In the genomic region with DNA sequence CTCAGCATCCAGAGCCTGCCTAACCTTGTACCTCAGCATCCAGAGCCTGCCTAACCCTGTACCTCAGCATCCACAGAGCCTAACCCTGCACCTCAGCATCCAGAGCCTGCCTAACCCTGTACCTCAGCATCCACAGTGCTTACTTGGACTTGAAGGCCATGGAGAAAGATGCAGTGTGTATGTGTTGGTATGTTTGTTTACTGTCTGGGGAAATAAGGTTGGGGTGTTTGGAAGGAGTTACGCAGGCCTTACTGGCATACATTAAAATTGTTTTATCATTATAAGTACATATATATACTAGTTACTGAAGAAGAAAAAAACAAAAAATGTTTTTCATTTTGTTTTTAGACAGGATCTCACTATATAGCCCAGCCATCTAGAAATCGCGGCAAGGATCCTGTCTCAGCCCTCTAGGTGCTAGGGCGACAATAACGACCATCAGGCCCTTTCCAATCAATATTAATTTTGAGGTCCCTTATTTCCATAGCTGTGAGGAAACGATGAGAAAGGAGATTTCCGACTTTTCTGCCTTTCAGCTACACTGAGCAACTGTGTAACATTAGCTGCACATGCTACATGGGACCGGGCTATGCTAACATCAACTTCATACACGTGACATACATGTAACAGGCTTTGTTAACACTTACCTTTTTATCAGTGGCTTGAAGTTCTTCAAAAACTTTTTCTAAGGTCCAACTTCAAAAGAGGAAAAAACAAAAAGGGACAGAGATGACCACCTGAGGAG, we compare ENCODE assay signal across 35 mouse cellular contexts.
"Had no signal": no experiment of that assay in that cellular context is flagged by ENCODE, and none has a peak within 500 bp of the region (broad histone marks: within the 10 kb centered on the region; RNA-seq: fewer than 3 reads in every experiment).

No protein-coding gene starts in this region.

- H3K27me3 ChIP-seq: heart, embryonic 12.5 days; heart, embryonic 13.5 days; heart, embryonic 15.5 days; hindbrain, embryonic 12.5 days; hindbrain, embryonic 13.5 days; hindbrain, embryonic 15.5 days; intestine, embryonic 15.5 days; kidney, embryonic 15.5 days had no signal

- H3K9me3 ChIP-seq: heart, embryonic 12.5 days; heart, embryonic 13.5 days; heart, embryonic 15.5 days; hindbrain, embryonic 10.5 days; hindbrain, embryonic 12.5 days; hindbrain, embryonic 13.5 days; hindbrain, embryonic 15.5 days; intestine, embryonic 15.5 days; kidney, embryonic 15.5 days had no signal

- ATAC-seq: hindbrain, embryonic 16.5 days; hindbrain, postnatal 0 days; inflammation-experienced regulatory T-cells, adult 6 months; intestine, embryonic 15.5 days; intestine, embryonic 16.5 days; intestine, postnatal 0 days had no signal

- H3K4me2 ChIP-seq: heart, embryonic 11.5 days; heart, embryonic 12.5 days; heart, embryonic 13.5 days; heart, embryonic 15.5 days; hindbrain, embryonic 12.5 days; hindbrain, embryonic 13.5 days; hindbrain, embryonic 14.5 days; hindbrain, embryonic 15.5 days; intestine, embryonic 15.5 days; kidney, embryonic 15.5 days had no signal

- H3K4me1 ChIP-seq: heart, embryonic 12.5 days; heart, embryonic 13.5 days; heart, embryonic 15.5 days; hindbrain, embryonic 10.5 days; hindbrain, embryonic 12.5 days; hindbrain, embryonic 13.5 days; hindbrain, embryonic 15.5 days; intestine, embryonic 15.5 days; kidney, embryonic 15.5 days had no signal

- H3K27ac ChIP-seq: heart, embryonic 13.5 days; heart, embryonic 15.5 days; hindbrain, embryonic 10.5 days; hindbrain, embryonic 12.5 days; hindbrain, embryonic 13.5 days; hindbrain, embryonic 14.5 days; hindbrain, embryonic 15.5 days; hindbrain, postnatal 0 days; intestine, embryonic 15.5 days; kidney, embryonic 15.5 days; kidney, postnatal 0 days; layer of hippocampus, adult 2 months; left cerebral cortex, adult 2 months had no signal

- H3K4me3 ChIP-seq: heart, embryonic 12.5 days; heart, embryonic 13.5 days; heart, embryonic 15.5 days; hindbrain, embryonic 10.5 days; hindbrain, embryonic 12.5 days; hindbrain, embryonic 13.5 days; hindbrain, embryonic 15.5 days; intestine, embryonic 15.5 days; kidney, embryonic 15.5 days; layer of hippocampus, adult 2 months; left cerebral cortex, adult 2 months had no signal

- H3K9ac ChIP-seq: heart, embryonic 12.5 days; heart, embryonic 13.5 days; heart, embryonic 15.5 days; hindbrain, embryonic 12.5 days; hindbrain, embryonic 13.5 days; hindbrain, embryonic 14.5 days; hindbrain, embryonic 15.5 days; intestine, embryonic 15.5 days; kidney, embryonic 15.5 days had no signal

- DNase-seq: heart, postnatal 10 days; heart, postnatal 14 days; heart, postnatal 36 days; heart, postnatal 4 days; kidney, adult 11 months; kidney, adult 18-20 months; kidney, adult 2 months; kidney, adult 8-10 months; kidney, adult 9 months; kidney, postnatal 10 days; kidney, postnatal 14 days; kidney, postnatal 25 days; kidney, postnatal 36 days; kidney, postnatal 4 days; layer of hippocampus, adult 9-11 months; layer of hippocampus, postnatal 36 days had no signal
